Mouse (Mus musculus): ENCODE measurements around the gene Ldb3.

DNA sequence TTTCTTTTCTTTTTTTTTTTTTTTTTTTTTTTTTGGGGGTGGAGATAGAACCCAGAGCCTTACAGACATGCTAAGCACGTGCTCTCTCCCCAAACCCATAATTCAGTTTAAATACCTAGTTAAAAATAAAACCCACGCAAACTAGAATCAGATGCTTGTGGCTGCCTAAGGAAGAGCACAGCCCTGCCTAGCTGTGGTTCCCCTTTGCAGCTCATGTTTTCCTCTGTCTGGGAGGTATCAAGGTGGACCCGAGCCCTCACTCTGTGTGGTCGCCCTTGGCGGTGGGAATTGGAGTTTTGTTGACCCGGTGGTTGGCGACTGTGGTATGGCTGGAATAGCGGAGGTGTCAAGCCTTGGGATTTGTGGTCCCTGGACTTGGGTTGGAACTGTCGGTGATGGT, 29.5 kb downstream of the Ldb3 start:
- TF ChIP-seq TAL1 (IDR thresholded peaks at IDR 0.05; ENCODE audit: low read length) = no peak
- no peak for TF ChIP-seq GATA1 (IDR thresholded peaks at IDR 0.05; ENCODE audit: low read length)

Data from erythroblast, embryonic 14.5 days (primary cell).